Mouse (Mus musculus) CH12.LX (cell line): ENCODE data around the gene Eif3m.

ENCODE experiments used
- CTCF ChIP-seq, 2 experiments: IDR thresholded peaks in 1 of 2; conservative IDR thresholded peaks in 1 of 2; 2 replicates each; pipeline ENCODE4 v1.5.1; 2011 to 2012; ENCODE audit warnings: low read depth in 2 of 2, low read length in 2 of 2, improper control_type of control experiment in 1 of 2, inconsistent platforms in 1 of 2, mild to moderate bottlenecking in 1 of 2, moderate library complexity in 1 of 2
- HCFC1 ChIP-seq: IDR thresholded peaks from 2 replicates; pipeline ENCODE4 v1.6.1; 2012; ENCODE audit warnings: low read depth, mild to moderate bottlenecking, inconsistent platforms, low read length, improper control_type of control experiment
- MYC ChIP-seq: IDR thresholded peaks from 2 replicates; pipeline ENCODE4 v1.6.1; 2011; ENCODE audit warnings: low read depth, mild to moderate bottlenecking, improper control_type of control experiment, low read length
- NRF1 ChIP-seq: IDR thresholded peaks from 2 replicates; pipeline ENCODE4 v1.6.1; 2014; ENCODE audit warnings: low read depth, mild to moderate bottlenecking, inconsistent platforms, low read length, improper control_type of control experiment, moderate library complexity
- POLR2A ChIP-seq: IDR thresholded peaks from 2 replicates; pipeline ENCODE4 v1.6.1; 2011; ENCODE audit warnings: low read depth, mild to moderate bottlenecking, improper control_type of control experiment, low read length
- POLR2AphosphoS2 ChIP-seq: IDR thresholded peaks from 2 replicates; pipeline ENCODE4 v1.6.1; 2011; ENCODE audit warnings: low read depth, low read length, improper control_type of control experiment
- UBTF ChIP-seq: IDR thresholded peaks from 2 replicates; pipeline ENCODE4 v1.6.1; 2012; ENCODE audit warnings: low read depth, mild to moderate bottlenecking, inconsistent platforms, low read length, improper control_type of control experiment, moderate library complexity

DNA sequence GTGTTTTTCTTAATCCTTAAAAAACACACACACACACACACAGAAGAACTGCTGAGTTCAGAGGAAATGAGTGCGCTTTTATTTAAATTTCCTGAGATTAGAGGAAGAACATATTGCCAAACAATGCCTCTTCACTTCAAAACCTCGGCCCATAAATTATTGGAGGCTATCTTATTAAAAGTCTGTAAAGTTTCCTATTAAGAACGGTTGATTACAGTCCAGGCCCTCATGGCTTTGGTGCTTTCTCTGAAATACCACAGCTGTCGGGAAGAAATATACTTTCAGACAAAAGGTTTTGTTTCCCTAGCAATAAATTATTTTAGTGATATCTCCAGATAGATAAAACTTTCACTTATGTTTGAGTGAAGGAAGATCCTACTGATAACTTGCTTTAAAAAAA, 26.3 kb upstream of the Eif3m start:
- TF ChIP-seq CTCF (conservative IDR thresholded peaks at IDR 0.05 in 1 of 2, IDR thresholded peaks at IDR 0.05 in 1 of 2; ENCODE audit: low read depth in 2 of 2, low read length in 2 of 2) (no peak), MYC (no peak), UBTF (no peak), POLR2A (no peak), HCFC1 (no peak), POLR2AphosphoS2 (no peak), NRF1 (no peak)
